Mouse (Mus musculus) adrenal gland, adult 8-10 months (tissue): ENCODE measurements around the gene Col27a1. TPM values are rescaled to one million over a fixed set of nuclear protein-coding genes. Genes with fewer than 3 reads are reported as not detected.

Source experiments
- DNase-seq: peaks from one replicate; pipeline ENCODE4 v3.0.0; 2022
- total RNA-seq, 4 experiments: library from RNA; stranded (reverse); gene quantifications; 2 replicates each; pipeline ENCODE4 v1.2.4; 2022

Gene Col27a1
- total RNA-seq, 4 experiments from 2014 or later: 9.8 to 32.3 (median 22.5) TPM

DNA sequence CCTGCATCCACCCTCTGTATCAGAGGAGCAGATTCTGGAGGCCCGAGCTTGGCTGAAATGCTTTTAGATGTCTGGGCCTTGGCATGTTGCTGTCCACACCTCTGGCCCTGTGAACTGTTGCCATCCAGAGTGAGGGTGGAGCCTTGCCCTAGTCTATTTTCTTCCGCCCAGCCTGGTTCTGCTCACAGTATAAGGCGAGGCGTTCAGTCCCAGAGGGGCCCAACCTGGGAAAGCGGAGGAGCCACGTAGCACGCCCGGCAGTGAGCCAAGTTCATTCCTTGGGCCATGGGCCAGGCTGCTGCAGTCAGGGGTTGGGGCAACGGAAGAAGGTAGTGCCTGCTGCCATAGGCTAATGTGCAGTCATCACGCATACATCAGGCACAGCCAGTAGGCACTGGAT is 46.7 kb downstream of the Col27a1 start:
- DNase-seq: no peak

DNA sequence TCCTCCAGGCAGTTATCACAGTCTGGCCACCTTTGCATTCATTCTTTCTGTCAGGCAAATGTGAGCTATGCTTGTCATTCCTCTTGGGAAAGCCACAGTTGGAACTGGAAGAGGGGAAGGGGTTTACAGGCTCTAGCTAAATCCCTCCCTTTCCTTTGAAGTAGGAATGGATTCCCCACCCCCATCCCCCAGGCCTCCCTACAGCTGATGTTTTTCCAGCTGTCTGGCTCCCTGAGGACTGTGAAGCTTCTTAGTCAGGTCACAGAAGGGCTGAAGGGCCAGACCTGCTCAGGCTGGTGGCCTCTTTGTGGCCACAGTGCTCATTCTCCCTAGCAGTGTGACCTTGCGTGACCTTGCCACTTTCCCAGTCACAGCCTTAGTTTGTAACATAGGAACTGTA is 49.1 kb downstream of the Col27a1 start:
- no peak for DNase-seq

DNA sequence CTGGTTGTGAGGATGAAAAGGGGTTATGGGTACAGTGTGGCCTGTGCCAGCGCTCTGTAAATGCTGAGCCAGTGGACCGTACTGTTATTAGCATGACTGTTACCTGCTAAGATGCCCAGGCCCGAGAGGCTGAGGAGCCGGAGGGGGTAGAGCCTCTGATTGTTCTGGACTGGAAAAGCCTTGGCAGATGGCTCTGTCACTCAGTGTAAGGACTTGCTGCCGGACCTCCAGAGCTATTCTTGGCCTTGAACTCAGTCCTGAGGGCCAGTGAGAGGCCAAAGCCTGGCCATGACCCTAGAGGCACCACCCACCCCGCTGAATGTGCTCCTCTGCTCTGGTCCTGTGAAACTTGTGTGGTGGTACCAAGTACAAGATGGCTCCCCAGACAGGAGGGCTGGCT is 52.5 kb downstream of the Col27a1 start:
- no peak for DNase-seq

- no peak for DNase-seq
Observed at GRCm38 (mm10) chr4:63267121-63267520, 53.3 kb downstream of the Col27a1 start.

GRCm38 (mm10) chr4:63267586-63267985 is 53.8 kb downstream of the Col27a1 start:
- DNase-seq: no peak

- DNase-seq: no peak
Observed at GRCm38 (mm10) chr4:63268777-63269176, 55.0 kb downstream of the Col27a1 start.

GRCm38 (mm10) chr4:63274516-63274915 is 60.7 kb downstream of the Col27a1 start:
- DNase-seq: no peak

DNA sequence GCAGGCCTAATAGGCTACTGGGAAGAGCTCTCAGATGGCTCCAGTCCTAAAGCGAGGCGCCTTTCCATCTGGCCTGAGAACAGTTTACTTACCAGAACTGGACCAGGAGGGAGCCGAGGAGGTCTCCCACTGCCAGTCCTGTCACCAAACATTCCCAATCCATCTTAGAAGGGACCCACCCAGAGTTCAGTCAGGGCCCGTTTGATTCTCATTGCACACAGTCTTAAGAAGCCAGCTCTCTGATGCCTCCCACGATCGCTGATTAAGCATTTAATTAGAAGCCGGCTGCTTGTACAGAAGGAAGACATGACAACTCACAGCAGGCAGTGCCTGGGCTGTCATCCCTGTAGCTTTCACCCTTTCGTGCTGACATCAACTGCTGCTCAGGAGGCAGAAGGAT is 61.4 kb downstream of the Col27a1 start:
- DNase-seq: no peak

- no peak for DNase-seq
Observed at GRCm38 (mm10) chr4:63276571-63276970, 62.8 kb downstream of the Col27a1 start.

- DNase-seq: no peak
Observed at GRCm38 (mm10) chr4:63278821-63279220, 65.0 kb downstream of the Col27a1 start.

GRCm38 (mm10) chr4:63281694-63282093 is 67.9 kb downstream of the Col27a1 start:
- no peak for DNase-seq

DNA sequence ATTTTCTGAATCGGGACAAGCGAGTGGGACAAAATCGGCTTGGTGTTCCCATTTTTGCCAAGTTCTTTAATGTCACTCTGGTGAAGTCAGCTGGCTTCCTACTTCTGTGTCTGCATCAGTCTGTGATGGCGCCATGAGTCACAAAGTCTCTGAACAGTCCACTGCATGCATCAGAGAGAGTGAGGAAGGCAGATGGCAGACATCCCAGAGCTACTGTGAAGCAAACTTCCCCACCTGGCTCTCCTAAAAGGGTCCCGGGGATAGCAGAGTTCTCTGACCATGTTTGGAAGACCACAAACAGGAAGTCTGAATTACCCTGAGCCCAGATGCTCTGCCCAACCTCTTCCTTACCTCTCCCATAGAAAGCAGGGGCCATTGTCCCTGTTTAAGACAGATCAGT is 69.5 kb downstream of the Col27a1 start:
- DNase-seq: no peak

- DNase-seq: no peak
Observed at GRCm38 (mm10) chr4:63286034-63286433, 72.2 kb downstream of the Col27a1 start.

DNA sequence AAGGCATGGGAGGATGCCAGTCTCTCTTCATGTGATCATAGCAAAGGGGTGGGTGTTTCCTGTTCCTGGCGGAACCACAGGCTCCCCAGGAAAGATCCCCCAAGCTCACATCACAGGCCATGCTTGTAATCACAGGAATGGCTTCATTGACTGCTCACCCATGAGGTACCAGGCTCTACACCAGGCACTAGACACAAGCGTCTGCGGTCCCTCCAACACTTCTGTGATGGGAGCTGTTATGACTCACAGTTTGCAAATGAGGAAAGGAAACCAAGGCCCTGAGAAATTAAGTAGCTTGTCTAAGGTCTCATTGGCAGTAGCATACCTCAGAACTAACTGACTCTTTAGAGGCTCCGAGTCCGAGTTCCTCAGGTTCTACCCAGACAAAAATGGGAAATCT is 74.7 kb downstream of the Col27a1 start:
- DNase-seq: no peak

GRCm38 (mm10) chr4:63290081-63290480 is 76.3 kb downstream of the Col27a1 start:
- DNase-seq: no peak

GRCm38 (mm10) chr4:63291075-63291474 is 77.3 kb downstream of the Col27a1 start:
- no peak for DNase-seq

- no peak for DNase-seq
Observed at GRCm38 (mm10) chr4:63291658-63292057, 77.9 kb downstream of the Col27a1 start.

DNA sequence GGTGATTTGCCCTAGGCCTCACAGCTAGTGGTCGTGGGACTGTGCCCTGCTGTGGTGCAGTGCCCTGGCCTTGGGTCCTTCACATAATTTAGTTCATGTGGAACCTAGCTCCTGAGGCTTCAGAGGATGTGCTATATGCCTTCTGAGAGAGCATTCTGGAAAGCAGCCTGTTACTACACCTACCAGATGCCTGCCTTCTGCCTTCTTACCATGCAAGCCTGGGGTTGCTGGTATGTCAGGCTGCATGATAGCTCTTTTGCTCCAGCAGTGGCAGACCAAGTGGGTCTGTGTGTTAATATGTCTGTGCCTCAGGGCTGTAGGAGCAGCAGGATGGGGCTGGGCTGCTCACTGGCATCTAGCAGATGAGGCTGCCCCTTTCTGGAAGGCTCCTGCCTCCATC is 81.8 kb downstream of the Col27a1 start:
- no peak for DNase-seq

DNA sequence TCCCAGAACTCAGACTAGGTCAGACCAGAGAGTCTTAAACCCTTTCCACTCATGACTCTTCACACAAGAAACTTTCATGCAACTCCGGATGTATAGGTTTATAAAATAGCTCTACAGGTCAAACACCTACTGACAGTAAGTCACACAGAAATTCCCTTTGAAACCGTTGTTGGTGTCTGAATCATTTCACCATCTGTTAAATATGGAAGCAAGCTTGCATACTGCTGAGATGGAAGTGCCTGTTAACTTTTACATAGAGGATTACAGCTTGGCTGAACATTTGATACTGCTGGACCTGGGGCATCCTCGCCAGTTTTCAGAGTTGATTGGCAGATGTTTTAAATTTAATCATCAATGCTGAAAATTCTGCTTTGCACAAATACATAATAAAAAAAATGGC is 82.5 kb downstream of the Col27a1 start:
- no peak for DNase-seq

- DNase-seq: no peak
Observed at GRCm38 (mm10) chr4:63296876-63297275, 83.1 kb downstream of the Col27a1 start.

GRCm38 (mm10) chr4:63298191-63298590 is 84.4 kb downstream of the Col27a1 start:
- DNase-seq: no peak

DNA sequence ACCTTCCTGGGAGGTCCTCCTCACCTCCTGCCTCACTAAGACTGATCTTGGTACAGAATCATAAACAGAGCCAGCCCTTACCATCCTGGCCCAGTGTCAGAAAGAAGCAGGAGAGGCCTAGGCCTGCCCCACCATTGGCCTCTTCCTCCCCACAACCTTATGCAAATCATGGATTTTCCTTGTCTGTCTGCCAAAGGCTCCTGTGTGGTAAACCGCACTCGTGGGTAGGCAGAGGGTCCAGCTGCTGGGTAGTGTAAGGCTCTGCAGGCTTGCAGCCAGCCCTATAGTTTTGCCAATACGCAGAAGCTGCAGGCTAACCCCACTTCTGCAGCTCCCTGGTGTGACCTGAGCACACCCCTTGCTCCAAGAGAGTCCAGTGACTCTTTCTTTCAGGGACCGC is 88.8 kb downstream of the Col27a1 start:
- DNase-seq: no peak

GRCm38 (mm10) chr4:63307175-63308062 is 93.6 kb downstream of the Col27a1 start:
- peak; percentile 73 for DNase-seq

GRCm38 (mm10) chr4:63308316-63308715 is 94.5 kb downstream of the Col27a1 start:
- no peak for DNase-seq
